Comparison of ENCODE assay signal across 7 mouse cellular contexts in the genomic region with DNA sequence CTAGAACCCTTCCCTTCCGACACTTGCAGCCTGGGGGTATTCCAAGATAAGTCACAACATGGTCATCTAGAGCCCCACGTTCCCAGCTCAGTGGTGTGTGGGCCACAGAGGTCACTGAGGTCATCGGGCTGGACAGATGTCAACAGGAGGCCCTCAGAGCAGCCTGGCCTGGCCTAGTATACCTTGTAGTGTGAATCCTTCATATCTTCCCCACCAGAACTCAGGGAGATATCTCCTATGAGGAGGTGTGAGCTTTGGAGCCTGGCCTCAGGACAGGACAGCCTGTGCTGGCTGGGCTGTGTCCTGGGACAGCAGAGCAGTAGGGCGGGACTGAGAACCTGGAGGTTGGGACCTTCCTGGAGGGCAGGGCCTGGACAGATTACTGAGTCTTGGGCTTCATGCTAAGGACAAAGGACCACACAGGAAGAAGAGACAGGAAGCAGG. TPM values are rescaled to one million over a fixed set of nuclear protein-coding genes. Genes with fewer than 3 reads are reported as not detected.
DNase-seq lines count a peak whose midpoint lies in the region; ATAC-seq and TF ChIP-seq lines count a peak whose summit lies in the region.

No protein-coding gene starts in this region.

- 0 out of 2 replicates have a peak overlapping the region, but pooled peaks have one; percentile 4 for H3K9ac ChIP-seq in lung, embryonic 14.5 days
- no peak overlapping the region; the same call in 1 of the 2 replicates for H3K9ac ChIP-seq in embryonic facial prominence, embryonic 14.5 days (ENCODE audit: low read depth, low read length)
- H3K9ac ChIP-seq in hindbrain, postnatal 0 days (replicated peaks; ENCODE audit: low read length) = 0 out of 2 replicates have a peak overlapping the region, but pooled peaks have one; percentile 13
- H3K9ac ChIP-seq in liver, embryonic 16.5 days (ENCODE audit: low read depth, low read length) = peak overlapping the region; percentile 88

- no peak for ATAC-seq in lung, embryonic 14.5 days (ENCODE audit: insufficient read depth)
- ATAC-seq in embryonic facial prominence, embryonic 14.5 days (ENCODE audit: low read depth) = no peak
- ATAC-seq in hindbrain, postnatal 0 days = no peak
- no peak for ATAC-seq in liver, embryonic 16.5 days (ENCODE audit: low read depth)
- ATAC-seq in frontal cortex, adult (ENCODE audit: low TSS enrichment) = no peak

- no peaks in the 10 kb centered on the region for H3K9me3 ChIP-seq in lung, embryonic 14.5 days (ENCODE audit: low read depth, low read length)
- H3K9me3 ChIP-seq in embryonic facial prominence, embryonic 14.5 days (ENCODE audit: control insufficient read depth, low read length) = no peaks in the 10 kb centered on the region
- H3K9me3 ChIP-seq in hindbrain, postnatal 0 days (ENCODE audit: low read length) = no peaks in the 10 kb centered on the region
- H3K9me3 ChIP-seq in liver, embryonic 16.5 days (replicated peaks; ENCODE audit: control insufficient read depth, low read length) = no peaks in the 10 kb centered on the region

- DNase-seq in lung, embryonic 14.5 days = no peak
- DNase-seq in lung, postnatal 25 days (ENCODE audit: low spot score) = no peak
- DNase-seq in embryonic facial prominence, embryonic 14.5 days (ENCODE audit: low spot score) = no peak
- DNase-seq in hindbrain, postnatal 0 days (ENCODE audit: low spot score) = no peak
- no peak for DNase-seq in adipocyte (ENCODE audit: low spot score)

- H3K4me3 ChIP-seq in lung, embryonic 14.5 days (ENCODE audit: low read depth, low read length) = no peak overlapping the region
- H3K4me3 ChIP-seq in embryonic facial prominence, embryonic 14.5 days (ENCODE audit: low read depth, low read length) = no peak overlapping the region
- H3K4me3 ChIP-seq in hindbrain, postnatal 0 days (ENCODE audit: low read length) = no peak overlapping the region
- no peak overlapping the region for H3K4me3 ChIP-seq in liver, embryonic 16.5 days (ENCODE audit: low read depth, low read length)

- TF ChIP-seq CTCF in lung, embryonic 14.5 days (IDR thresholded peaks at IDR 0.05; ENCODE audit: low read depth) = no peak
- TF ChIP-seq CTCF in hindbrain, postnatal 0 days (IDR thresholded peaks at IDR 0.05; ENCODE audit: low read depth) = no peak

- H3K36me3 ChIP-seq in lung, embryonic 14.5 days (ENCODE audit: insufficient read depth) = peaks cover 51% of the 10 kb centered on the region
- peaks cover 44% of the 10 kb centered on the region for H3K36me3 ChIP-seq in embryonic facial prominence, embryonic 14.5 days (ENCODE audit: control insufficient read depth, insufficient read depth, low read length)
- H3K36me3 ChIP-seq in hindbrain, postnatal 0 days (ENCODE audit: insufficient read depth, low read length) = peaks cover 9% of the 10 kb centered on the region
- peaks cover 18% of the 10 kb centered on the region for H3K36me3 ChIP-seq in liver, embryonic 16.5 days (ENCODE audit: control insufficient read depth, insufficient read depth)

- 0 out of 2 replicates have a peak overlapping the region, but pooled peaks have one; percentile 1 for H3K4me2 ChIP-seq in lung, embryonic 14.5 days
- H3K4me2 ChIP-seq in embryonic facial prominence, embryonic 14.5 days (ENCODE audit: low read depth, low read length) = no peak overlapping the region
- no peak overlapping the region for H3K4me2 ChIP-seq in hindbrain, postnatal 0 days (ENCODE audit: low read depth, low read length)
- peak overlapping the region; percentile 98 for H3K4me2 ChIP-seq in liver, embryonic 16.5 days (ENCODE audit: low read depth, low read length)

- H3K27ac ChIP-seq in lung, embryonic 14.5 days (ENCODE audit: low read depth) = 0 out of 2 replicates have a peak overlapping the region, but pooled peaks have one; percentile 16
- 0 out of 2 replicates have a peak overlapping the region, but pooled peaks have one; percentile 22 for H3K27ac ChIP-seq in embryonic facial prominence, embryonic 14.5 days (replicated peaks; ENCODE audit: low read depth, low read length)
- peak overlapping the region; percentile 96; the same call in 1 of the 2 replicates for H3K27ac ChIP-seq in hindbrain, postnatal 0 days
- H3K27ac ChIP-seq in liver, embryonic 16.5 days (ENCODE audit: low read length) = peak overlapping the region; percentile 99

- 72% methylated on average over 4 of the region's 4 CpGs for WGBS in lung, embryonic 14.5 days
- 67% methylated on average over 4 of the region's 4 CpGs for WGBS in embryonic facial prominence, embryonic 14.5 days
- WGBS in hindbrain, postnatal 0 days = 77% methylated on average over 4 of the region's 4 CpGs
- WGBS in liver, embryonic 16.5 days (ENCODE audit: insufficient replicate concordance) = 63% methylated on average over 4 of the region's 4 CpGs

- H3K4me1 ChIP-seq in lung, embryonic 14.5 days (ENCODE audit: insufficient read depth) = 0 out of 2 replicates have a peak, but pooled peaks cover 4% of the 10 kb centered on the region
- 0 out of 2 replicates have a peak, but pooled peaks cover 4% of the 10 kb centered on the region for H3K4me1 ChIP-seq in embryonic facial prominence, embryonic 14.5 days (ENCODE audit: control insufficient read depth, insufficient read depth, low read length)
- peaks cover 6% of the 10 kb centered on the region; the same call in 1 of the 2 replicates for H3K4me1 ChIP-seq in hindbrain, postnatal 0 days (ENCODE audit: insufficient read depth, low read length)
- H3K4me1 ChIP-seq in liver, embryonic 16.5 days (ENCODE audit: control insufficient read depth, low read depth, low read length) = peaks cover 74% of the 10 kb centered on the region

- no peaks in the 10 kb centered on the region for H3K27me3 ChIP-seq in lung, embryonic 14.5 days (ENCODE audit: insufficient read depth, low read length)
- H3K27me3 ChIP-seq in embryonic facial prominence, embryonic 14.5 days (replicated peaks; ENCODE audit: control insufficient read depth, insufficient read depth, low read length) = no peaks in the 10 kb centered on the region
- no peaks in the 10 kb centered on the region for H3K27me3 ChIP-seq in hindbrain, postnatal 0 days (ENCODE audit: insufficient read depth, low read length)
- H3K27me3 ChIP-seq in liver, embryonic 16.5 days (ENCODE audit: control insufficient read depth, insufficient read depth, low read depth, low read length) = no peaks in the 10 kb centered on the region

RNA-seq across cellular contexts. Expression of a gene that starts 1.5 kb away (rescaled TPM):
- 32.6 and 34.2 TPM in 2 replicates for polyA plus RNA-seq in lung, embryonic 14.5 days (2014; fragmentation: Nextera tagmentation; extraction: Ambion mirVana)
- 34.2 and 37.0 TPM in 2 replicates for polyA plus RNA-seq in embryonic facial prominence, embryonic 14.5 days (2014; fragmentation: Nextera tagmentation; extraction: Ambion mirVana)
- total RNA-seq in hindbrain, postnatal 0 days (2014; rRNA removed) = 146 and 172 TPM in 2 replicates
- polyA plus RNA-seq in hindbrain, postnatal 0 days (2015; fragmentation: Nextera tagmentation; extraction: Ambion mirVana) = 14.7 and 15.8 TPM in 2 replicates
- 2.3 and 2.6 TPM in 2 replicates for polyA plus RNA-seq in liver, embryonic 16.5 days (2015; fragmentation: Nextera tagmentation; extraction: Ambion mirVana)

RNA-seq across cellular contexts. Expression of a gene that starts 6.0 kb away (rescaled TPM):
- polyA plus RNA-seq in lung, embryonic 14.5 days (2014; fragmentation: Nextera tagmentation; extraction: Ambion mirVana) = 3.8 and 5.5 TPM in 2 replicates
- 7.3 and 9.0 TPM in 2 replicates for polyA plus RNA-seq in embryonic facial prominence, embryonic 14.5 days (2014; fragmentation: Nextera tagmentation; extraction: Ambion mirVana)
- total RNA-seq in hindbrain, postnatal 0 days (2014; rRNA removed) = 270 and 288 TPM in 2 replicates
- 95.5 and 106 TPM in 2 replicates for polyA plus RNA-seq in hindbrain, postnatal 0 days (2015; fragmentation: Nextera tagmentation; extraction: Ambion mirVana)
- 0.44 and 0.65 TPM in 2 replicates for polyA plus RNA-seq in liver, embryonic 16.5 days (2015; fragmentation: Nextera tagmentation; extraction: Ambion mirVana)

RNA-seq across cellular contexts. Expression of a gene that starts 8.2 kb away (rescaled TPM):
- polyA plus RNA-seq in lung, embryonic 14.5 days (2014; fragmentation: Nextera tagmentation; extraction: Ambion mirVana) = 493 and 529 TPM in 2 replicates
- polyA plus RNA-seq in embryonic facial prominence, embryonic 14.5 days (2014; fragmentation: Nextera tagmentation; extraction: Ambion mirVana) = 474 and 475 TPM in 2 replicates
- total RNA-seq in hindbrain, postnatal 0 days (2014; rRNA removed) = 273 and 303 TPM in 2 replicates
- 733 and 736 TPM in 2 replicates for polyA plus RNA-seq in hindbrain, postnatal 0 days (2015; fragmentation: Nextera tagmentation; extraction: Ambion mirVana)
- polyA plus RNA-seq in liver, embryonic 16.5 days (2015; fragmentation: Nextera tagmentation; extraction: Ambion mirVana) = 288 and 309 TPM in 2 replicates

RNA-seq across cellular contexts. Expression of a gene that starts 19.2 kb away (rescaled TPM):
- polyA plus RNA-seq in lung, embryonic 14.5 days (2014; fragmentation: Nextera tagmentation; extraction: Ambion mirVana) = 71.8 and 71.9 TPM in 2 replicates
- polyA plus RNA-seq in embryonic facial prominence, embryonic 14.5 days (2014; fragmentation: Nextera tagmentation; extraction: Ambion mirVana) = 59.7 and 88.3 TPM in 2 replicates
- total RNA-seq in hindbrain, postnatal 0 days (2014; rRNA removed) = 257 and 261 TPM in 2 replicates
- 730 and 732 TPM in 2 replicates for polyA plus RNA-seq in hindbrain, postnatal 0 days (2015; fragmentation: Nextera tagmentation; extraction: Ambion mirVana)
- 13.8 and 14.2 TPM in 2 replicates for polyA plus RNA-seq in liver, embryonic 16.5 days (2015; fragmentation: Nextera tagmentation; extraction: Ambion mirVana)

RNA-seq across cellular contexts. Expression of a gene that starts 26.2 kb away (rescaled TPM):
- polyA plus RNA-seq in lung, embryonic 14.5 days (2014; fragmentation: Nextera tagmentation; extraction: Ambion mirVana) = 8.3 and 9.7 TPM in 2 replicates
- polyA plus RNA-seq in embryonic facial prominence, embryonic 14.5 days (2014; fragmentation: Nextera tagmentation; extraction: Ambion mirVana) = 11.0 and 13.1 TPM in 2 replicates
- 2.6 and 3.2 TPM in 2 replicates for total RNA-seq in hindbrain, postnatal 0 days (2014; rRNA removed)
- polyA plus RNA-seq in hindbrain, postnatal 0 days (2015; fragmentation: Nextera tagmentation; extraction: Ambion mirVana) = 4.3 and 4.4 TPM in 2 replicates
- 8.4 and 8.7 TPM in 2 replicates for polyA plus RNA-seq in liver, embryonic 16.5 days (2015; fragmentation: Nextera tagmentation; extraction: Ambion mirVana)

Comparison
In these comparisons a context has a peak if more than half of its experiments do, and no peak if none do; other contexts are left out.
1. H3K27ac ChIP-seq: peak in every context shown above with its lines; median percentile 99 in liver, embryonic 16.5 days; 96 in hindbrain, postnatal 0 days; 22 in embryonic facial prominence, embryonic 14.5 days; 16 in lung, embryonic 14.5 days.
2. H3K4me2 ChIP-seq: peak in lung, embryonic 14.5 days (single experiment) and liver, embryonic 16.5 days (single experiment); none in embryonic facial prominence, embryonic 14.5 days (single experiment) and hindbrain, postnatal 0 days (single experiment).